Mouse (Mus musculus): ENCODE results near the gene Ell. TPM values are rescaled to one million over a fixed set of nuclear protein-coding genes. Genes with fewer than 3 reads are reported as not detected.

Ell gene
- polyA plus RNA-seq, 1 experiment: 32.9 TPM

- TF ChIP-seq CTCF (IDR thresholded peaks at IDR 0.05; ENCODE audit: insufficient read depth, low read length) (no peak), POLR2A (IDR thresholded peaks at IDR 0.05; ENCODE audit: borderline replicate concordance, extremely low read depth, low read depth, low read length) (no peak)
- DNase-seq: no peak
- Histone ChIP-seq H3K4me1 (ENCODE audit: control insufficient read depth, insufficient read depth, low read length) (peaks cover 7% of the 10 kb centered on the region), H3K4me3 (replicated peaks; ENCODE audit: extremely low read depth, low read depth, low read length) (no peak overlapping the region)
- WGBS: 77% methylated on average over 8 of the region's 8 CpGs
Observed at GRCm38 (mm10) chr8:70615281-70615680, 76.0 kb downstream of the Ell start.

GRCm38 (mm10) chr8:70615894-70616293, 76.6 kb downstream of the Ell start, which contains the start of gene Lrrc25:
Gene Lrrc25, plus strand, starts transcription at chr8:70616155.
- 63% methylated on average over 3 of the region's 3 CpGs for WGBS
- TF ChIP-seq CTCF (IDR thresholded peaks at IDR 0.05; ENCODE audit: insufficient read depth, low read length) (no peak), POLR2A (IDR thresholded peaks at IDR 0.05; ENCODE audit: borderline replicate concordance, extremely low read depth, low read depth, low read length) (no peak)
- DNase-seq: no peak
- H3K4me1 ChIP-seq (ENCODE audit: control insufficient read depth, insufficient read depth, low read length): peaks cover 3% of the 10 kb centered on the region; the same call in 1 of the 2 replicates
- H3K4me3 ChIP-seq (replicated peaks; ENCODE audit: extremely low read depth, low read depth, low read length): peak within 1 kb of the TSS; percentile 25

GRCm38 (mm10) chr8:70616645-70617044, 77.4 kb downstream of the Ell start:
- Histone ChIP-seq H3K4me3 (replicated peaks; ENCODE audit: extremely low read depth, low read depth, low read length) (peak overlapping the region; percentile 25), H3K4me1 (ENCODE audit: control insufficient read depth, insufficient read depth, low read length) (peaks cover 1% of the 10 kb centered on the region; the same call in 1 of the 2 replicates)
- DNase-seq: no peak
- TF ChIP-seq POLR2A (IDR thresholded peaks at IDR 0.05; ENCODE audit: borderline replicate concordance, extremely low read depth, low read depth, low read length): no peak
- TF ChIP-seq CTCF (IDR thresholded peaks at IDR 0.05; ENCODE audit: insufficient read depth, low read length): no peak
- 39% methylated on average over 11 of the region's 11 CpGs for WGBS

- Histone ChIP-seq H3K4me1 (ENCODE audit: control insufficient read depth, insufficient read depth, low read length) (no peaks in the 10 kb centered on the region), H3K4me3 (replicated peaks; ENCODE audit: extremely low read depth, low read depth, low read length) (peak overlapping the region; percentile 16)
- 76% methylated on average over 11 of the region's 11 CpGs for WGBS
- DNase-seq: no peak
- TF ChIP-seq CTCF (IDR thresholded peaks at IDR 0.05; ENCODE audit: insufficient read depth, low read length) (no peak), POLR2A (IDR thresholded peaks at IDR 0.05; ENCODE audit: borderline replicate concordance, extremely low read depth, low read depth, low read length) (no peak)
Observed at GRCm38 (mm10) chr8:70617985-70618384, 78.7 kb downstream of the Ell start.

GRCm38 (mm10) chr8:70618888-70619334, 79.7 kb downstream of the Ell start:
- 24% methylated on average over 9 of the region's 9 CpGs for WGBS
- TF ChIP-seq CTCF (IDR thresholded peaks at IDR 0.05; ENCODE audit: insufficient read depth, low read length): no peak
- TF ChIP-seq POLR2A (IDR thresholded peaks at IDR 0.05; ENCODE audit: borderline replicate concordance, extremely low read depth, low read depth, low read length): no peak
- Histone ChIP-seq H3K4me1 (ENCODE audit: control insufficient read depth, insufficient read depth, low read length) (no peaks in the 10 kb centered on the region), H3K4me3 (replicated peaks; ENCODE audit: extremely low read depth, low read depth, low read length) (no peak overlapping the region)
- DNase-seq: no peak

- H3K4me1 ChIP-seq (ENCODE audit: control insufficient read depth, insufficient read depth, low read length): no peaks in the 10 kb centered on the region
- WGBS: 57% methylated on average over 3 of the region's 3 CpGs
- TF ChIP-seq POLR2A (IDR thresholded peaks at IDR 0.05; ENCODE audit: borderline replicate concordance, extremely low read depth, low read depth, low read length) (no peak), CTCF (IDR thresholded peaks at IDR 0.05; ENCODE audit: insufficient read depth, low read length) (no peak)
- DNase-seq: no peak
- no peak overlapping the region for H3K4me3 ChIP-seq (replicated peaks; ENCODE audit: extremely low read depth, low read depth, low read length)
Observed at GRCm38 (mm10) chr8:70622220-70622619, 83.0 kb downstream of the Ell start.

- no peak for DNase-seq
- Histone ChIP-seq H3K4me1 (ENCODE audit: control insufficient read depth, insufficient read depth, low read length) (peaks cover 2% of the 10 kb centered on the region), H3K4me3 (replicated peaks; ENCODE audit: extremely low read depth, low read depth, low read length) (no peak overlapping the region)
- peak; percentile 64 for TF ChIP-seq CTCF (IDR thresholded peaks at IDR 0.05; ENCODE audit: insufficient read depth, low read length)
- TF ChIP-seq POLR2A (IDR thresholded peaks at IDR 0.05; ENCODE audit: borderline replicate concordance, extremely low read depth, low read depth, low read length): no peak
- 5% methylated on average over 5 of the region's 5 CpGs for whole genome bisulfite sequencing
Observed at GRCm38 (mm10) chr8:70625104-70625503, 85.8 kb downstream of the Ell start.

- no peak for TF ChIP-seq CTCF (IDR thresholded peaks at IDR 0.05; ENCODE audit: insufficient read depth, low read length)
- TF ChIP-seq POLR2A (IDR thresholded peaks at IDR 0.05; ENCODE audit: borderline replicate concordance, extremely low read depth, low read depth, low read length): no peak
- DNase-seq: no peak
- 70% methylated on average over 5 of the region's 5 CpGs for WGBS
- H3K4me3 ChIP-seq (replicated peaks; ENCODE audit: extremely low read depth, low read depth, low read length): no peak overlapping the region
- H3K4me1 ChIP-seq (ENCODE audit: control insufficient read depth, insufficient read depth, low read length): peaks cover 5% of the 10 kb centered on the region
Observed at GRCm38 (mm10) chr8:70627041-70627440, 87.8 kb downstream of the Ell start.

- no peak overlapping the region for H3K4me3 ChIP-seq (replicated peaks; ENCODE audit: extremely low read depth, low read depth, low read length)
- WGBS: 57% methylated on average over 7 of the region's 7 CpGs
- DNase-seq: no peak
Observed at GRCm38 (mm10) chr8:70628986-70629490, 89.8 kb downstream of the Ell start.

More at GRCm38 (mm10) chr8:70628986-70629490, 89.8 kb downstream of the Ell start:
- TF ChIP-seq POLR2A (IDR thresholded peaks at IDR 0.05; ENCODE audit: borderline replicate concordance, extremely low read depth, low read depth, low read length) (no peak), CTCF (IDR thresholded peaks at IDR 0.05; ENCODE audit: insufficient read depth, low read length) (no peak)
- peaks cover 7% of the 10 kb centered on the region for H3K4me1 ChIP-seq (ENCODE audit: control insufficient read depth, insufficient read depth, low read length)
